Mouse (Mus musculus) spleen, postnatal 10 days (tissue): ENCODE data around the gene Ncr1.
"Not testable (repeated sequence)": the region's sequence is repeated elsewhere in the genome, so short reads cannot be mapped to it uniquely, and the experiment has no call there.

Source experiments
- DNase-seq, 2 experiments: peaks; one replicate each; pipeline ENCODE4 v3.0.0; 2021 to 2022; ENCODE audit warnings: low spot score in 2 of 2

Gene Ncr1

GRCm38 (mm10) chr7:4337509-4337908, at the start of gene Ncr1:
TSS of gene Ncr1 (plus strand) at chr7:4337724.
- DNase-seq, result no peak

GRCm38 (mm10) chr7:4292638-4293037, 44.9 kb upstream of the Ncr1 start:
- DNase-seq, result no peak

DNA sequence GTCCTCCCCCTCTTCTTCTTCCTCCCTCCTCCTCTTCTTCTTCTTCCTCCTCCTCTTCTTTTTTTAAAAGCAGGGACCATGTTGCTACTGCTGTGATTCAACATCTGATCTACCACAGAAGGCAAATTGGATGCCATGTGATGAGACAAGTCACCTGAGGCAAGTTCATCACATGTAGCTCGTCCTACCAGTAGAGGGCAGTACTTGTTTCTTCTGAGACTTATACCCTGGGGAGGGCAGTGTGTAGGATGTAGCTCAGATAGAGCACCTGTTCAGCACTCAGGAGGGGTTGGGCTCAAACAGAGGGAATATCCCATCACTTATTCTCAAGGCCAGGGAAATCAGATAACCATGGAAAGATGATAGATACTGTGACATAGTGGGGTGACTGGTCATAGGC, 40.3 kb upstream of the Ncr1 start:
- DNase-seq, result no peak

DNA sequence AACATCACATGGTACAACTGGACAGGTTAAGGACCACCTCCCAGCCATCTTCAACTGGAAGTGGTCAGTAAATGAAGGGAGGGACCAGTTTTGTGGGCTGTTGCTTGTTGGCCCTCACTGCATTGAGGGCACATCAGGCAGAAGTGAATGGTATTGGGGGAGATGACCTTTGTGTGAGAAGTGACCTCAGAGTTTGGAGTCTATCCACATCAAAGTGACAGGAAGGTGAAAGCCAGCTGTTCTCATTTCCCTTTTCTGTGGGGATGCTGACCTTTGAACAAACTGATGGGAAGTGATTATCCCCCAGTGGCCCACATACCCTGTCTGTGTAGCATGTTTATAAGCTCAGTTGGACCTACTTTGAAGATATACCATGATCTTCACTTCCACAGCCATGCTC, 37.4 kb upstream of the Ncr1 start:
- no peak for DNase-seq

DNA sequence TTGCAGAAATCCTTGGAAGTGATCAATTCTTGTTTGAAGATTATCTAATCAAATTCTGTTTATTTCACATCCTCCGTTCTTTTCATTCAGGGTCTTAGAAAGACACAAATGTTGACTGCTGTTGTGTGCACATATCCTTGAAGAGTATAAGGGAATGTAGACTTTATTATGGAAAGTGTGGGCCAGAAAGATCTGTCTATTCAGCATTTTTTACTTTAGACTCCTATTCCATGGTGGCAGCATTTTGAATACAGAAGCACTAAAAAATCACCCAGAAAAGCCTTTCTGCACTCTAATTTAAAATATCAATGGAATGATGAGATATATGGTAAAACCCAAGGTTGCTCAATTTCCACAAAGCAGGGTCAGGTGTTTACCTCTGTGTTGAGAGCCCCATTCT, 34.1 kb upstream of the Ncr1 start:
- DNase-seq, result no peak

GRCm38 (mm10) chr7:4313109-4313508, 24.4 kb upstream of the Ncr1 start:
- DNase-seq, result not testable (repeated sequence)

- not testable (repeated sequence) for DNase-seq
Measured at GRCm38 (mm10) chr7:4313531-4313930, 24.0 kb upstream of the Ncr1 start.

DNA sequence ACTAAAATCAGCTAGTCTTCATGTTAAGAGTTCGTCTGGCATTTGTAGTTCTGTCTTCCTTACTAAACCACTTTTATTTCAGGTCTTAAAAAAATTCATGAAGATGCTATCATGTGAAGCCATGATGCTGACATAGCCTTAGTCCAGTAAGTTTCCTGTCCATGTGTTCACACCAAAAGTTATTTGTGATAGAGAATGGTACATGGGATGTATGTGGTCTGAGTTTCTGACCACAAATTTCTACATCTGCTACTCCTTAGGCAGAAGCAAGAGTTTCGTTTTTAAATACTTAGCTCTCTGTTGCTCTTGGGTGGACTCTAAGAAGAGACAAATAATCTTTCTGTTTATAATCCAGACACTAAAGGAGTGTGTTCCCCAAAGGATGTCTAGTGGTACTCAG, 14.2 kb upstream of the Ncr1 start:
- DNase-seq, result no peak

DNA sequence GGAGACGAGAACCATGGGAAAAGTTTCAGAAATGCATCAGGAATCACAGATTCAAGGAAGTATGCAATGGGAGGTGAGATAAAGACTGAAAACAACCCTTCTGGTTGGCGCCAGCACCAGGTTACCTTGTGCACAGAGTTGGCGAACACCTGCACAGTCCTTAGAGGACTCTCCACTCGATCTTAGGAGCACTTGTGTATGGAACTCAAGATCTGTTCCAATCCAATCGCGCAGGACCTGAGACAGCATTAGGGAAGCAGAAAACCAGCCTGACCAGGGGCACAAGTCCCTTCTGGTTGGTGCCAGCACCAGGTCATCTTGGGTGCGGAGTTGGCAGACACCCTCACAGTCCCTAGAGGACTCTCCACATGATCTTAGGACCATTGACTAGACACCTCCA, 36.0 kb downstream of the Ncr1 start:
- no peak for DNase-seq
